Mouse (Mus musculus) brain, embryonic 14.5 days (tissue): ENCODE data around the gene Speer4c. TPM values are rescaled to one million over a fixed set of nuclear protein-coding genes. Genes with fewer than 3 reads are reported as not detected.

Experiments used
- polyA plus RNA-seq: library from polyadenylated mRNA; depleted of rRNA; stranded (reverse); fragments of >200 nt; gene quantifications from 2 replicates; pipeline ENCODE4 v1.2.3, GENCODE M21; 2012; rRNA removed

Gene Speer4c
- polyA plus RNA-seq, 1 experiment = not detected

Other genes starting within 250 kb of the Speer4c start
- not detected in 2 replicates for gene Gm21149, start 237.7 kb downstream of the Speer4c start, polyA plus RNA-seq
- gene Gm21190, start 185.0 kb downstream of the Speer4c start, polyA plus RNA-seq = not detected in 2 replicates
- not detected in 2 replicates for gene Gm21083, start 136.9 kb downstream of the Speer4c start, polyA plus RNA-seq
- not detected in 2 replicates for gene Speer4d, start 95.2 kb downstream of the Speer4c start, polyA plus RNA-seq
- not detected in 2 replicates for gene 4930572O03Rik, start 57.2 kb downstream of the Speer4c start, polyA plus RNA-seq
- gene Cacna2d1, start 220.4 kb upstream of the Speer4c start, polyA plus RNA-seq = 40.6 and 43.3 TPM in 2 replicates